Mouse (Mus musculus): ENCODE measurements around the gene Gzmk. TPM values are rescaled to one million over a fixed set of nuclear protein-coding genes. Genes with fewer than 3 reads are reported as not detected.

The Gzmk gene
- not detected in 2 replicates for polyA plus RNA-seq (2012)

DNA sequence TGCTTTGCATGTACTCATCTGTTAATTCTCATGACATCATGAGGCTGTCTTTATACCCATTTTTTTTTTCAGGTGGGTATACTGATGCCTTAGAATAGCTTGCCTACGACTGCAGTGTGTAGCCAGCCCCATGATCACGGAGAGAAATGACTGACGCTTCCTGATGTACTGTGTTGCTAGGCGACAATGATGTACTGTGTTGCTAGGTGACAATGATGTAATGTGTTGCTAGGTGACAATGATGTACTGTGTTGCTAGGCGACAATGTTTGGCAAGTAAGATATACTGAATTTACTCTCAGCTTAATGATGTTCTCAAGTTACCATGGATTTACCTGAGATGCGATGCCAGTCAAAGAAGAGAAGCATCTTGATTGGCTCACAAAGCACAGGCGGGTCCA lies at the start of gene Gzmk:
TSS of gene Gzmk (minus strand) at position 98 of the 400 bp plus-strand sequence.

DNA sequence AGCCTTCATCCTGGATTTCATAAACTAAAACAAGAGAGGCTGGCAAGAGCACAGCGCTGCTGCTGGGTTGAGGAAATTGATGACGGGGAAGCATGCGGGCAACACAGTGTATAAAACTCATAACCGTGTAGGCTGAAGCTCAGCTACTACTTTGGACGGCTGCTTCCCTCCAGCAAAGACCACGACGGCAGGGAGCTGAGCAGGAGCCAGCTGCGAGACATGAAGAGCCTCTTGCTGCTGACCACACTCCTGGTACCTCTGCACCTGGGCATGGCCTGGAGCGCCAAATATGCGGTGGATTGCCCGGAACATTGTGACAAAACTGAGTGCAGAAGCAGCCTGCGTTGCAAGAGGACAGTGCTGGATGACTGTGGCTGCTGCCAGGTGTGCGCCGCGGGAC lies 16.1 kb downstream of the Gzmk start, which contains the start of gene Esm1:
TSS of gene Esm1 (plus strand) at position 36 of the 400 bp plus-strand sequence.

Other genes with a start within 250 kb of the Gzmk start
- gene Ccno, start 238.1 kb downstream of the Gzmk start, polyA plus RNA-seq (2012) = 8.7 and 10.1 TPM in 2 replicates
- gene Mcidas, start 232.1 kb downstream of the Gzmk start, polyA plus RNA-seq (2012) = not detected in 2 replicates
- gene Cdc20b, start 190.8 kb downstream of the Gzmk start, polyA plus RNA-seq (2012) = not detected in 2 replicates
- gene Gpx8, start 179.5 kb downstream of the Gzmk start, polyA plus RNA-seq (2012) = 0.27 TPM in 1 of 2 replicates, not detected in the other
- gene Gzma, start 124.9 kb downstream of the Gzmk start, polyA plus RNA-seq (2012) = 0.56 and 0.62 TPM in 2 replicates
- gene Esm1, start 16.2 kb downstream of the Gzmk start, polyA plus RNA-seq (2012) = 0.06 and 0.08 TPM in 2 replicates
- not detected in 2 replicates for gene BC067074, start 67.3 kb upstream of the Gzmk start, polyA plus RNA-seq (2012)

Data from megakaryocyte-erythroid progenitor cell, adult 5 weeks (primary cell).